Mouse (Mus musculus) urinary bladder, postnatal 0 days (tissue): Measurements from ENCODE around the gene Olfr1137. TPM values are rescaled to one million over a fixed set of nuclear protein-coding genes. Genes with fewer than 3 reads are reported as not detected.

ENCODE experiments used
- polyA plus RNA-seq: library from polyadenylated mRNA; unstranded; fragments of >200 nt; fragmentation: Nextera tagmentation; extraction: Ambion mirVana; gene quantifications from 2 replicates; pipeline ENCODE4 v1.2.1, GENCODE M21; 2015

Gene Olfr1137
- not detected in 2 replicates for polyA plus RNA-seq

GRCm38 (mm10) chr2:87713079-87713478 is at the start of gene Olfr1137:
Olfr1137 (minus strand) TSS chr2:87713179.

GRCm38 (mm10) chr2:87753891-87754290 is 40.9 kb upstream of the Olfr1137 start, which contains the start of gene Olfr1141:
Olfr1141 (minus strand) TSS chr2:87753991.

DNA sequence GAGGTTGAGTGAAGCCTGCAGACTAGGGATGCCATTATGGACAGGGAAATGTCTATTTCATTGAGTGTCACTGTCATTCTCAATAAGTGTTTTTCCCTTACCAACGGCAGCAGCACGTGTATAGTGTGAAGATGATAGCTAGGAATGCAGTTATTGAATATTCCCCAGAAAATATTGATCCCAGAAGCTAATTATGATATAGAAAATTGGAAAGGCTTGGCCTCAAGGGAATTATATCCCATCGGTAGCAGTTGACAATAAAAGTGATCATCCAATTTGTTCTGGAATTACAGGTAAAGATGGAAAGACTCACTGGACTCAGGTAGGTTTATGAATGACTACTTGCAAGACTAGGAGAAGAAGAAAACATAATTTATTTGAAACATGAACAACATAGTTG is 30.5 kb upstream of the Olfr1137 start, which contains the start of gene Olfr1140:
TSS of gene Olfr1140 (plus strand) at position 301 of the 400 bp plus-strand sequence.

DNA sequence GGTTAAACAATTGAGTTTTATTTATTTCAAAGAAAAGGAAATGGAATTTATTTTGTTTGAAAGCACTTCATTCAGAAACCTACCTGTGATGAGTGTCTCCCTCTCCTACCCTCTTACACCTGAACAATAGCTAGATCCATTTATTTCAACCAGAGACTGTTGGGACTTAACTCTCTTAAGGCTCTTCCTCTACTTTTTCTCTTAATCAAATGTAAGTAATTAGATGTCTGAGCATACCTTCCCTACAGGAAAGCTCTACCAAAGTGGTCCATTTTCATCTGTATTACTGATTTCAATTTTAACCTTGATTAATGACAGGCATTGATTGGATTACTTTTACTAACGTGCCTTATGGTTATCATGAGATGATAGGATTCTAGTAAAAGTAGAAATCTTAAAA is 26.9 kb upstream of the Olfr1137 start, which contains the start of gene Olfr1138:
TSS of gene Olfr1138 (minus strand) at position 101 of the 400 bp plus-strand sequence.

GRCm38 (mm10) chr2:87693847-87694246 is 19.1 kb downstream of the Olfr1137 start, which contains the start of gene Olfr1136:
Olfr1136 (minus strand) TSS chr2:87693947.

GRCm38 (mm10) chr2:87673564-87673963 is 39.4 kb downstream of the Olfr1137 start, which contains the start of gene Olfr1135:
Olfr1135 (minus strand) TSS chr2:87673664.

Other genes starting within 250 kb of the Olfr1137 start
- gene Pramel7, start 216.1 kb downstream of the Olfr1137 start, polyA plus RNA-seq, result not detected in 2 replicates
- not detected in 2 replicates for gene Pramel6, start 206.6 kb downstream of the Olfr1137 start, polyA plus RNA-seq
- not detected in 2 replicates for gene Olfr153, start 181.4 kb downstream of the Olfr1137 start, polyA plus RNA-seq
- gene Olfr1128, start 167.6 kb downstream of the Olfr1137 start, polyA plus RNA-seq, result not detected in 2 replicates
- gene Olfr1129, start 139.3 kb downstream of the Olfr1137 start, polyA plus RNA-seq, result not detected in 2 replicates
- not detected in 2 replicates for gene Olfr1130, start 107.0 kb downstream of the Olfr1137 start, polyA plus RNA-seq
- gene Olfr1131, start 86.1 kb downstream of the Olfr1137 start, polyA plus RNA-seq, result not detected in 2 replicates
- gene Olfr1132, start 75.6 kb downstream of the Olfr1137 start, polyA plus RNA-seq, result not detected in 2 replicates
- gene Olfr1133, start 65.8 kb downstream of the Olfr1137 start, polyA plus RNA-seq, result not detected in 2 replicates
- not detected in 2 replicates for gene Olfr1134, start 54.7 kb downstream of the Olfr1137 start, polyA plus RNA-seq
- not detected in 2 replicates for gene Olfr1135, start 39.5 kb downstream of the Olfr1137 start, polyA plus RNA-seq
- gene Olfr1136, start 19.2 kb downstream of the Olfr1137 start, polyA plus RNA-seq, result not detected in 2 replicates
- not detected in 2 replicates for gene Olfr1138, start 26.8 kb upstream of the Olfr1137 start, polyA plus RNA-seq
- not detected in 2 replicates for gene Olfr1140, start 30.6 kb upstream of the Olfr1137 start, polyA plus RNA-seq
- not detected in 2 replicates for gene Olfr1141, start 40.8 kb upstream of the Olfr1137 start, polyA plus RNA-seq
- not detected in 2 replicates for gene Olfr152, start 66.3 kb upstream of the Olfr1137 start, polyA plus RNA-seq
- not detected in 2 replicates for gene Olfr1143, start 87.4 kb upstream of the Olfr1137 start, polyA plus RNA-seq
- gene Olfr1145, start 96.6 kb upstream of the Olfr1137 start, polyA plus RNA-seq, result not detected in 2 replicates
- not detected in 2 replicates for gene Olfr1148, start 117.4 kb upstream of the Olfr1137 start, polyA plus RNA-seq
- gene Olfr1150-ps1, start 130.8 kb upstream of the Olfr1137 start, polyA plus RNA-seq, result not detected in 2 replicates
- gene Olfr1151, start 142.7 kb upstream of the Olfr1137 start, polyA plus RNA-seq, result not detected in 2 replicates
- gene Olfr1152, start 153.3 kb upstream of the Olfr1137 start, polyA plus RNA-seq, result not detected in 2 replicates
- gene Olfr1153, start 181.8 kb upstream of the Olfr1137 start, polyA plus RNA-seq, result not detected in 2 replicates
- not detected in 2 replicates for gene Olfr1154, start 192.0 kb upstream of the Olfr1137 start, polyA plus RNA-seq
- gene Olfr1155, start 232.0 kb upstream of the Olfr1137 start, polyA plus RNA-seq, result not detected in 2 replicates
- not detected in 2 replicates for gene Olfr1156, start 239.9 kb upstream of the Olfr1137 start, polyA plus RNA-seq